Mouse (Mus musculus) T-helper 1 cell (primary cell): ENCODE measurements around the gene Col25a1.

ENCODE experiments used
- in situ Hi-C: fragments of 300-600 bp; cut with MboI, MseI; formaldehyde crosslinking; loops from one replicate; pipeline ENCODE4 v1.15.1; 2025; ENCODE audit warnings: high pct_unique_total_duplicates

The Col25a1 gene

DNA sequence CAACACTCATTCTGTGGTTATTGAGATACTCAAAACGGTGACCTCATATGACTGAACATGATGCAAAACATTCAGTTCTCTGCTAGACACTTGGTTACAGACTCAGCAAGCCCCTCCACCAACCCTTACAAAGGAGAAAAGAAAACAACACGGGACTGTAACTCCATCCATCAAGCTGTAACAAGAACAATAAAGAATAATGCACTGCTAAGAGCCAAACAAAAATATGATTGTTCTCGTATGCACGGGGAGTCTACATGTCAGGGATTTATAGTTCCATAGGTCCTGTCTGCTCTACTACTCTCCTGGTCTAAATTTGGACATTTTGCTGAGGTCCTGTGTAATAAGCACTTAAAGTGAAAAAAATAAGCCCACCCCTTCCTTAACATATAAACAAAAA lies 29.6 kb downstream of the Col25a1 start:
- in situ Hi-C loops: no loop called here

DNA sequence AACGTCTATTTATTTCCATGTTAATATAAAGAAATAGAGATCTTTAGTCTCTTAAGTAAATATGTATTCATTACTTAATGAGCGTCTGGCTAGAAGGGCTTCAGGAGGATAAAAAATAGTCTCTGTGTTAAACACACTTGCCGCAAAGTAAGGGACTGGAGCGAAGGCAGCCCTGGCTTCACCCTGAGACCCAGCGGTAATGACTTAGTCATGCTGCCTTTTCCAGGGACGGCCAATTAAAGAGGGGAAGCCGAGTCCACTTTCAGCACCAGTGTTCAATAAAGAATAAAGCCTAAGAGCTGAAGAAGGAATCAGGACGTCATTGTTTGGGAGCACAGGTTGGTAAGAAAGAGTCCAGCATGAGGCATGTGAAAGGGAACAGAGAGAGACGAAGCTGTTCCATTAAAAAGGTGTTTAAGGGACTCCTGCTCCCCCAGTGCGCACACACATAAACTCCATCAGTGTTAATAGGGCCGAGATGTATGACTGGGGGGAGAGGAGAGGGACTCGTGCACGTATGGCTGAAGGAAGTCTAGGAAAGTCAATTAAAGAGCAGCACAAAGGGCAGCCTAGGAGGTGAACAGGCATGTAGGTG lies 30.1 kb downstream of the Col25a1 start:
- in situ Hi-C loops: no loop called here

GRCm38 (mm10) chr3:130166875-130167274 lies 35.6 kb downstream of the Col25a1 start:
- in situ Hi-C loops: no loop called here

DNA sequence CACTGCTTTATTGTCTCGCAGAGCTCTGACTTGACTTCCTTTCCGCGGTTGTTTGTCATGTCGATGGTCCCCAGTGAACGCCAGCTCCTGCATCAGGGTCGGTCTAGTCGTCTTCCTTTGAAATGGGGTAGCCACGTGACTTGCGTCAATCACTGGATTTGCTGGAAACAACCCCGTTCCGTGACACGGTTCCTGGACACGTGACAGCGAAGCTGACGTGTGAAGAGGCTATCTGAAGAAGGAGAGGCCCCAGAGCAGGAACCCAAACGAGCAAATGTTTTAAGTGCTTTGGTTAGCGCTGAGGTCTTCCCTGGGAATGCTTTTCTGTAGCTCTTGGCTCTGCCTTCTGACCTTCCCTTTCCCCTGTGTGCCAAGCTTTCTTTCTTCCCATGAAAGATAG lies 41.5 kb downstream of the Col25a1 start:
- in situ Hi-C loops: no loop called here

DNA sequence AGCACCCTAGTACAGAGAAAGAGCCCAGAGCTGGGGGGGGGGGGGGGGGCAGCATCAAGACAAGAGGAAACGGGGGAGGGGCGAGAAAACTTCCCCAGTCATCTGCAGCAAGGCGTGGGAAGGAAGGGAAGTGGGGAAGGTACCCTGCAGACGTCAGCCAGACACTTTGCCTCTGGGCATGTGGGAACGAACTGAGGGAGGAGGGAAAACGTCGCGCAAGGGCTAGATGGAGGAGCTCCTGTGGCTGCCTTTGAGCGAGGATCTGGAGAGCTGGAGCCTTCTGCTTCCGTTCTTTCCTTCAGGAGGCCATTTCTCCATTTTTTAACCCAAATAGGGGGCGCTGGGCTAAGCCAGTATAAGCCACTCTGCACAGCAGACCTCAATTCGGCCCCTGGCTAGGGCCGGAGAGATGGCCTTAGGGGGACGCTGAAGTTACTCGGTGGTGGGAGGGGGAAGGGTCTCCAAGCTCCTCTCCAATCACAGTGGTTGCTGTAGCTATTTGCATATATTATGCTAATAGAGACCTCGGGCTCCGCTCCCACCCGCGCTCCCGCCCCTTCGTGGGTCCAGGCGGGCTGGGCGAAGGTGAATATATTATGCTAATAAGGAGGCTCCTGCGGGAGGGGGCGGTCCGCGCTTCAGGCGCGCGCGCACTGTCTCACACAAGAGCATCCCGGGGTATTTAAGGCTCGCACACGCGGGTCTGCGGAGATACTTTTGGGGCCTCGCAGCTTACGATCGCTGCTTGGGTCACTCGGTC lies 49.1 kb downstream of the Col25a1 start:
- in situ Hi-C loops: no loop called here

- in situ Hi-C loops: no loop called here
Measured at GRCm38 (mm10) chr3:130180964-130181590, 49.8 kb downstream of the Col25a1 start.

GRCm38 (mm10) chr3:130181591-130181980 lies 50.3 kb downstream of the Col25a1 start:
- in situ Hi-C loops: no loop called here

DNA sequence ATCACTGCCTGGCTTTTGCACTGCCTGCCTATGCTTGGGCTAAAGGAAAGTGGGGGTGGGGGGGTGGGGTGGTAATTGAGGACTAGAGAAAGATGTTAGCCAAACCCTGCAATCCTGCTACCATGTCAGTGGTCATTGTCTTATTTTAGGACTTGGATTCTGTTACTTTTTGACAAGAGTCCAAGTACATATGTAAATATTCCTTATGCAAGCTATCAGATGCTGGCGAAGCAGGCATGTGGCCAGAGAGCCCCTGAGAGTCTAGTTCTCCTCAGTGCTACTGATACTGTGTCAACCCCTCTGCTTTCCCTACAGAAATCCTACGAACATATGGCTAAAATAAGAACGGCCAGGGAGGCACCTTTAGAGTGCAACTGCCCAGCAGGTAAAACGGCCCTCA lies 51.1 kb downstream of the Col25a1 start:
- in situ Hi-C loops: no loop called here

DNA sequence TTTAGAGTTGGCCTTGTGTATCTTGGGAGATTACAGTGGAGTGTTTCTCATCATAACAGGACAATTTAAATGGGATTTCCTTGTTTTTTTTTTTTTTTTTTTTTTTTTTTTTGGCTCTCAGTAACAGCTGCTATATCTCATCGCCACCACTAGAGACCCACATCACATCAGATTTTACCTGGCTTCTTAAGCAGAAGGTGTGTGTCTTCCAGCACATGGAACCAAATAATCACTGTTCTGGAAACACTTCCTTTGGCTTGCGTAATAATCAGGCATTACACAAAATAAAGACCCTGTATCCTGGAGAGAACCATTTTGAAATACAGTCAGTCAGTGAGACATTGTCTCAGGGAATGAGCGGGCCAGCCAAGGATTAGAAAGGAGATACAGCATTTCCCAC lies 53.8 kb downstream of the Col25a1 start:
- in situ Hi-C loops: no loop called here

GRCm38 (mm10) chr3:130187588-130187987 lies 56.3 kb downstream of the Col25a1 start:
- in situ Hi-C loops: no loop called here

- in situ Hi-C loops: no loop called here
Measured at GRCm38 (mm10) chr3:130193450-130193849, 62.1 kb downstream of the Col25a1 start.

DNA sequence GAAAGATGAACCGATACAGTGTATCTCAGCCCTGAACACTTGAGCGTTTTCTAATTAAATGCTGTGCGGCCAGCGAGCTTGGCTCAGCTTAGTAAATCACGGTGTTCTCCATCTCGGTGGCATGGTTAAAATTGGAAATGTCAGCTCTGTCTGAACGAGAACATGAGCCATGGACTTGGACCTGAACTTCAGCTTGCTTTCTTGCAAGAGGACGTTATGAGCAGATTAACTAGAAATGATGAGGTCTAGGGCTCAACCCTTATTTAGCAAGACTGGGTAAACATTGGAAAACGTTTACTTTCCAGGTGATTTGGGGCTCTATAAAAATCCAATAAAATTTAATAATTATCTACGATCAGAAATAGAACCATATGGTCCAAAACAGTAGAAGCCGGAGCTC lies 83.3 kb downstream of the Col25a1 start:
- in situ Hi-C loops: no loop called here

DNA sequence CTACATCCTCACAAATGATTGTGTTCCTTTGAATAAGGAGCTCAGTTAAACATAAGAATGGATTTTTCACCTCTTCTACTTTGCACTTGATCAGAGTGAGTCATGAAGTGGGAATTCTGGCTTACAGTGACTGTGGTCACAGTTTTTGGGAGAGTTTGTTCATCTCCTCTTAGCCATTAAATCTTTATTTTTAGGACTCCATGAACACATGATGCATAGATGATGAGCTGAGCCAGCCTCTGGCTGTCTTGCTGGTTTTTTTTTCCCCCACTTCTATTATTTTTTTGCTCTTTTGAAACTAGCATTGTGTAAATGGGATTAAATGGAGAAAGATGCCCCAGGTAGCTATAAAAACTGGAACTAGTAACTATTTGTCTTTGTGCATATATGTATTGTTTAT lies 84.8 kb downstream of the Col25a1 start:
- in situ Hi-C loops: no loop called here

DNA sequence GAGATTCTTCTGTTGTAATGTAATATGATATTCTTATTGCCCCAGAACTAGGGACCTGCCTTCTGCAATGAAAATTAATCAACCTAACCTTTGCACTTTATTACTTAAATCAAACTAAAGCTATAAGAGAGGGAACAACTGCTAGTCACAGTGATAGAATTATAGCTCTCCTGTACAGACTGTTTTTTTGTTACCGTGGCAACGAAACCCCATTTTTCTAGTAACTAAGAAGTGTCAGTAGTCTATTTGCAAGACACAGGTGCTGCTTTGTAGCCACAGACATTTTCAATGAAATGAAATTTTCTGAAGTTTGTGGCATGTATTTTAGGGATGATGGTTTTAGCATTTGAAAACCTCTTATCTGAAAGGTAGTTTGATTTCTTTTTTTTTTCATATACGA lies 85.3 kb downstream of the Col25a1 start:
- in situ Hi-C loops: no loop called here

DNA sequence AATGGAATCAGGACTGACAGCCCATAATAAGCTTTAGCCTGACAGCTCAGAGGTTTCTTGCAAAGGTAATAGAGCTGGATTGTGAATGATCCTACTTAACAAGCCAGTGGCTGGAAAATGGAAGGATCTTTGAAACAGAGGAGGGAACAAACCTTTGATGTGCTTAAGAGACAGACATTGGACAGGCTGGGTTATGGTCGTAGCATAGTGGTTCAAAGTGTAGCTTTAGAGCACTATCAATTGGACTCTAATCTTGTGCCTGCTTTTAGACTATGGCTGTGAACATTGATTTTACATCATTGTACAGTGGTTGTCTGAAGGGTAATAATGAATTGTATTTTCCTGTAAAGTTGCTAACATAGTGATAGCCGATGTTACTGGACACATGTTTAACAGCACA lies 86.4 kb downstream of the Col25a1 start:
- in situ Hi-C loops: no loop called here

DNA sequence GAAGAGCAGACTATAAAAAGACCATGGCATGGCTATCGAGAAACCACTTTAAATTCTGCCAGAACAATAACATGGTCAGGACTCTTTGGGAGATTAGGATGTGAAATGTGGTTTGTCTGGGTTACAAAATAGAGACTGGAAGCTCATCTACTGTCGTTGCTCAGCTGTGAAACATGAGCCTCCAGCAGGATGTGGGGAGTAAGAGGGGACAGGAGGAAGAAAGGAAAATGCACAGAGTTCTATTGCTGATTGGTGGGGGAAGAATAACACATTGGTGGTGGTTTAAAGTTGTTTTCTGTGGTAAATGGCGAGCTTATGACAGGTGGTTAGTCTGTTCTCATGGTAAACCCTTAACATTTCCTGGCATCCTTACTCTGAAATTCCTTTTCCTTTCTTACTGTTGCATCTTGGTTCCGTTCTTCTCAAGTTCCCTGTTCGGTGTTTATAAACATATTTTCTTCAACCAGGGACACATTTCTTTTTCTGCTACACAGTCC lies 87.0 kb downstream of the Col25a1 start:
- in situ Hi-C loops: no loop called here

DNA sequence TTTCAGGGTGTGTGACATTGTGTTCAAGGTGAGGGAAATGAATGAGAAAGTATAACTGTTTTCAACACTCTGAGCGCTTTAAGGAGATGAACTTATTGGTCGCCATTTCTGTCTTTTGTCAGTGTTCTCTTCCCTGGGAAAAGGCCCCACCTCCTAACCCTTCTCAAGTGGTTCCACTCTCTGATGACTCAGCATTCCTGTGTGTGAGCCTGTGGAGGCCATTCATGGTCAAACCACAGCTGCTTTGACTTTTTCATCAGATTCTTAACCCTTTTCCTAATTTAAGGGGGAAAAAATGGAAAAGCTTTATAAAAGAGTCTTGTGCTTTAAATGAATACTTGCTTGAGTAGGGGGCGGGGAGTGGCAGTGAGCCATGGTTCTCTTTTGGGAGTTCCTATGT lies 89.5 kb downstream of the Col25a1 start:
- in situ Hi-C loops: loop anchor here (10.0 kb wide), 1 partner anchor 1376 kb away; no protein-coding TSS in a partner anchor

DNA sequence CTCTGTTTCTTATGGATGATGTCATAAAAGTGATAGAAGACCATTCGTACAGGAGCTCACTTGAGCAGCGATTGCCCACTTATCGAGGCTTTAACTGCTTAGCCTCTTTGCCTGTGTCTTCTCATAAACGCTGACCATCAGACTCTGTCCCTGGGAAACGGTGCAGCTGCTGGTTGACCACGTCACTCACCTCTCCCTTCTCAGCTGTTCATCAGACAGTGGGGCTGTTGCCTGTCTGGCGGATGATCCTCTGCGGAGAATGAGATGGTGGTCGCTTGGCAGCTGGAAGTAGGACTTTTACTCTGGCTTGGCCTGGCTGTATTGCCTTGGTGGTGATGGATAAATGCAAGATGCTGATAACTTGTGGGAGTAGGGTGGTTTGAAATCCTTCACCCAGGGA lies 96.9 kb downstream of the Col25a1 start:
- in situ Hi-C loops: loop anchor here (10.0 kb wide), 1 partner anchor 1383 kb away; no protein-coding TSS in a partner anchor

GRCm38 (mm10) chr3:130232944-130233343 lies 101.6 kb downstream of the Col25a1 start:
- in situ Hi-C loops: no loop called here

DNA sequence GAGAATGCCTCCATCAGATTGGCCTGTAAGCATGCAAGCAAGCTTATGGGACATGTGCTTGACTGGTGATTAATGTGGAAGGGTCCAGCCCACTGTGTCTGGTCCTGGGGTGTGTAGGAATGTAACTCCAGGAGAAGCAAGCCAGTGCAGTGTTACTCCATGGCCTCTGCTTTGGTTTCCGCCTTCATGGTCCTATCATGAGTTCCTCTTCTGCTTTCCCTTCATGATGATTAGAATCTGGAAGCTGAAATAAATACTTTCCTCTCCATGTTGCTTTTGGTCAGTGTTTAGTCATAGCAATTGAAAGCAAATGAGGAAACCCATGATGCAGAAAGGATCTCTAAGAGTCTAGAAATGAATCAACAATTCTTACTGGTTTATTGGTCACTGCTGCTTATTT lies 103.9 kb downstream of the Col25a1 start:
- in situ Hi-C loops: no loop called here

GRCm38 (mm10) chr3:130236129-130236528 lies 104.8 kb downstream of the Col25a1 start:
- in situ Hi-C loops: no loop called here

DNA sequence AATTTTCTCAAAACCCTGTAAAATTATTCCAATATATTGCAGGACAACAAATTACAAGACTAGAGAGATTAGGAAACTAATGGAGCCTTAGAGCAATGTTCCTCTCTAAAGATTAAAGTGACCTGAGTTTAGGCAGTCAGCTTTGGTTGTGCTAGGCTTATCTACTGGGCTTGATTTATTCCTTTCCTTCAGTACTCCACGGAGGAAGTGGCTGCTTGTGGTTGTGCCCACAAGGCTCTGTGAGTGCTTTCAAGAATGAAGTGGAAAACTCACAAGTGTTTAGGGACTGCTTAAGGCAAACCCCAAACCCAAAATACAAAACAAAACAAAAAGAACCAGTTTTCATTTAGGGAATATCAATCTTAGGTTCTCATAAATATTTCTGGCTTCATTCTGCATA lies 106.6 kb downstream of the Col25a1 start:
- in situ Hi-C loops: no loop called here

DNA sequence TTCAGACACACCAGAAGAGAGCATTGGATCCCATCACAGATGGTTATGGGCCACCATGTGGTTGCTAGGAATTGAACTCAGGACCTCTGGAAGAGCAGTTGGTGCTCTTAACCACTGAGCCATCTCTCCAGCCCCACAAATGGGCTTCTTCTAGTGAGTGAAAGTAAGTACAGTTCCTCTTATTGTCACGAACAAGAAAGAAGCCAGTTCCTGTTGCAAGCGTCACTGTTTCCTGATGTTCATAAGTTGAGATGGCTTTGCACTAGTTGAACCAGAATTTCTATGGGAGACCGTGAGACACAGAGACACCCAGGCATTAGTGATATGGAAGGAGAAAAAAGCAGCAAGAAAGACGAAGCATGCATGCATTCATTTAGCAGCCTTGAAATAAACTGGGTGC lies 110.6 kb downstream of the Col25a1 start:
- in situ Hi-C loops: no loop called here
